Mouse (Mus musculus): ENCODE measurements at regions not wholly inside any gene's neighbourhood (a gene's known extent, or its start where the extent isn't known, plus 50 kb on each side); places are given as distances from the start of the nearest gene placed in this dataset.
A peak's percentile ranks its signal among the peaks of the same experiment; 100 is the strongest.

- H3K4me3 ChIP-seq (ENCODE audit: low read length): no peak overlapping the region
Observed at GRCm38 (mm10) chr9:61064714-61065305, 270.5 kb downstream of the Uaca start.

GRCm38 (mm10) chr9:61069553-61070314 lies 275.4 kb downstream of the Uaca start:
- H3K27ac ChIP-seq (ENCODE audit: low read depth, low read length): no peak overlapping the region
- no peak overlapping the region for H3K4me3 ChIP-seq (ENCODE audit: low read length)
- H3K4me2 ChIP-seq (replicated peaks; ENCODE audit: low read depth, low read length): no peak overlapping the region
- peak; percentile 69 for ATAC-seq (ENCODE audit: low FRiP score, low TSS enrichment)
- no peak overlapping the region for H3K9ac ChIP-seq (ENCODE audit: low read depth, low read length)
- H3K9me3 ChIP-seq (ENCODE audit: control insufficient read depth, low read length): no peaks in the 10 kb centered on the region
- WGBS: 13% methylated on average over 13 of the region's 13 CpGs
- no peaks in the 10 kb centered on the region; the same call in 1 of the 2 replicates for H3K27me3 ChIP-seq (ENCODE audit: control insufficient read depth, insufficient read depth, low read length)
- no peaks in the 10 kb centered on the region for H3K36me3 ChIP-seq (ENCODE audit: control insufficient read depth, insufficient read depth, low read length)
- H3K4me1 ChIP-seq (ENCODE audit: control insufficient read depth, insufficient read depth, low read length): peaks cover 17% of the 10 kb centered on the region

More at GRCm38 (mm10) chr9:61064714-61065305, 270.5 kb downstream of the Uaca start:
- Histone ChIP-seq H3K9ac (ENCODE audit: low read depth, low read length) (0 out of 2 replicates have a peak overlapping the region, but pooled peaks have one; percentile 0), H3K4me2 (replicated peaks; ENCODE audit: low read depth, low read length) (no peak overlapping the region), H3K4me1 (ENCODE audit: control insufficient read depth, insufficient read depth, low read length) (peaks cover 10% of the 10 kb centered on the region), H3K27me3 (ENCODE audit: control insufficient read depth, insufficient read depth, low read length) (no peaks in the 10 kb centered on the region), H3K27ac (ENCODE audit: low read depth, low read length) (peak overlapping the region; percentile 30; the same call in 1 of the 2 replicates), H3K9me3 (ENCODE audit: control insufficient read depth, low read length) (peaks cover 3% of the 10 kb centered on the region; the same call in 1 of the 2 replicates), H3K36me3 (ENCODE audit: control insufficient read depth, insufficient read depth, low read length) (no peaks in the 10 kb centered on the region)
- no peak for ATAC-seq (ENCODE audit: low FRiP score, low TSS enrichment)
- 47% methylated on average over 8 of the region's 8 CpGs for WGBS

- Histone ChIP-seq H3K9me3 (ENCODE audit: control insufficient read depth, low read length) (no peaks in the 10 kb centered on the region), H3K9ac (ENCODE audit: low read depth, low read length) (no peak overlapping the region), H3K4me1 (ENCODE audit: control insufficient read depth, insufficient read depth, low read length) (peaks cover 14% of the 10 kb centered on the region), H3K4me3 (ENCODE audit: low read length) (no peak overlapping the region), H3K27me3 (ENCODE audit: control insufficient read depth, insufficient read depth, low read length) (no peaks in the 10 kb centered on the region; the same call in 1 of the 2 replicates), H3K36me3 (ENCODE audit: control insufficient read depth, insufficient read depth, low read length) (no peaks in the 10 kb centered on the region), H3K27ac (ENCODE audit: low read depth, low read length) (no peak overlapping the region), H3K4me2 (replicated peaks; ENCODE audit: low read depth, low read length) (no peak overlapping the region)
- WGBS: 34% methylated on average over 8 of the region's 8 CpGs
- no peak for ATAC-seq (ENCODE audit: low FRiP score, low TSS enrichment)
Observed at GRCm38 (mm10) chr9:61070315-61070707, 276.0 kb downstream of the Uaca start.

GRCm38 (mm10) chr9:61070861-61071260 lies 276.5 kb downstream of the Uaca start:
- Histone ChIP-seq H3K36me3 (ENCODE audit: control insufficient read depth, insufficient read depth, low read length) (no peaks in the 10 kb centered on the region), H3K4me1 (ENCODE audit: control insufficient read depth, insufficient read depth, low read length) (peaks cover 14% of the 10 kb centered on the region), H3K9me3 (ENCODE audit: control insufficient read depth, low read length) (no peaks in the 10 kb centered on the region), H3K27ac (ENCODE audit: low read depth, low read length) (no peak overlapping the region), H3K4me3 (ENCODE audit: low read length) (no peak overlapping the region), H3K9ac (ENCODE audit: low read depth, low read length) (no peak overlapping the region), H3K27me3 (ENCODE audit: control insufficient read depth, insufficient read depth, low read length) (no peaks in the 10 kb centered on the region; the same call in 1 of the 2 replicates), H3K4me2 (replicated peaks; ENCODE audit: low read depth, low read length) (no peak overlapping the region)
- WGBS: 17% methylated on average over 9 of the region's 9 CpGs
- no peak for ATAC-seq (ENCODE audit: low FRiP score, low TSS enrichment)

- 63% methylated on average over 4 of the region's 4 CpGs for WGBS
- H3K27me3 ChIP-seq (ENCODE audit: control insufficient read depth, insufficient read depth, low read length): no peaks in the 10 kb centered on the region; the same call in 1 of the 2 replicates
- no peak for ATAC-seq (ENCODE audit: low FRiP score, low TSS enrichment)
Observed at GRCm38 (mm10) chr9:61073482-61073881, 279.1 kb downstream of the Uaca start.

GRCm38 (mm10) chr9:61075071-61075470 lies 280.7 kb downstream of the Uaca start:
- ATAC-seq (ENCODE audit: low FRiP score, low TSS enrichment): no peak
- no peaks in the 10 kb centered on the region; the same call in 1 of the 2 replicates for H3K27me3 ChIP-seq (ENCODE audit: control insufficient read depth, insufficient read depth, low read length)
- no peaks in the 10 kb centered on the region for H3K9me3 ChIP-seq (ENCODE audit: control insufficient read depth, low read length)
- H3K27ac ChIP-seq (ENCODE audit: low read depth, low read length): no peak overlapping the region
- no peak overlapping the region for H3K4me2 ChIP-seq (replicated peaks; ENCODE audit: low read depth, low read length)
- H3K9ac ChIP-seq (ENCODE audit: low read depth, low read length): no peak overlapping the region
- WGBS: 61% methylated on average over 4 of the region's 4 CpGs
- H3K4me3 ChIP-seq (ENCODE audit: low read length): no peak overlapping the region
- H3K4me1 ChIP-seq (ENCODE audit: control insufficient read depth, insufficient read depth, low read length): peaks cover 6% of the 10 kb centered on the region
- H3K36me3 ChIP-seq (ENCODE audit: control insufficient read depth, insufficient read depth, low read length): no peaks in the 10 kb centered on the region

More at GRCm38 (mm10) chr9:61073482-61073881, 279.1 kb downstream of the Uaca start:
- H3K9me3 ChIP-seq (ENCODE audit: control insufficient read depth, low read length): no peaks in the 10 kb centered on the region
- H3K4me2 ChIP-seq (replicated peaks; ENCODE audit: low read depth, low read length): no peak overlapping the region
- H3K4me3 ChIP-seq (ENCODE audit: low read length): no peak overlapping the region
- H3K36me3 ChIP-seq (ENCODE audit: control insufficient read depth, insufficient read depth, low read length): no peaks in the 10 kb centered on the region
- H3K9ac ChIP-seq (ENCODE audit: low read depth, low read length): no peak overlapping the region
- peaks cover 14% of the 10 kb centered on the region for H3K4me1 ChIP-seq (ENCODE audit: control insufficient read depth, insufficient read depth, low read length)
- H3K27ac ChIP-seq (ENCODE audit: low read depth, low read length): no peak overlapping the region

- WGBS: 54% methylated on average over 2 of the region's 2 CpGs
- Histone ChIP-seq H3K4me3 (ENCODE audit: low read length) (no peak overlapping the region), H3K4me2 (replicated peaks; ENCODE audit: low read depth, low read length) (no peak overlapping the region), H3K27me3 (ENCODE audit: control insufficient read depth, insufficient read depth, low read length) (no peaks in the 10 kb centered on the region; the same call in 1 of the 2 replicates), H3K27ac (ENCODE audit: low read depth, low read length) (no peak overlapping the region), H3K9me3 (ENCODE audit: control insufficient read depth, low read length) (no peaks in the 10 kb centered on the region), H3K36me3 (ENCODE audit: control insufficient read depth, insufficient read depth, low read length) (no peaks in the 10 kb centered on the region), H3K4me1 (ENCODE audit: control insufficient read depth, insufficient read depth, low read length) (no peaks in the 10 kb centered on the region), H3K9ac (ENCODE audit: low read depth, low read length) (no peak overlapping the region)
- no peak for ATAC-seq (ENCODE audit: low FRiP score, low TSS enrichment)
Observed at GRCm38 (mm10) chr9:61077181-61077580, 282.8 kb downstream of the Uaca start.

- Histone ChIP-seq H3K27ac (ENCODE audit: low read depth, low read length) (no peak overlapping the region), H3K4me2 (replicated peaks; ENCODE audit: low read depth, low read length) (no peak overlapping the region), H3K9me3 (ENCODE audit: control insufficient read depth, low read length) (no peaks in the 10 kb centered on the region), H3K4me3 (ENCODE audit: low read length) (no peak overlapping the region), H3K36me3 (ENCODE audit: control insufficient read depth, insufficient read depth, low read length) (no peaks in the 10 kb centered on the region), H3K27me3 (ENCODE audit: control insufficient read depth, insufficient read depth, low read length) (no peaks in the 10 kb centered on the region; the same call in 1 of the 2 replicates), H3K9ac (ENCODE audit: low read depth, low read length) (no peak overlapping the region), H3K4me1 (ENCODE audit: control insufficient read depth, insufficient read depth, low read length) (no peaks in the 10 kb centered on the region)
- ATAC-seq (ENCODE audit: low FRiP score, low TSS enrichment): no peak
- 70% methylated on average over 4 of the region's 4 CpGs for WGBS
Observed at GRCm38 (mm10) chr9:61077807-61078206, 283.5 kb downstream of the Uaca start.

- no peak overlapping the region for H3K4me2 ChIP-seq (replicated peaks; ENCODE audit: low read depth, low read length)
- WGBS: 74% methylated on average over 16 of the region's 16 CpGs
- no peaks in the 10 kb centered on the region for H3K9me3 ChIP-seq (ENCODE audit: control insufficient read depth, low read length)
- H3K36me3 ChIP-seq (ENCODE audit: control insufficient read depth, insufficient read depth, low read length): no peaks in the 10 kb centered on the region
- ATAC-seq (ENCODE audit: low FRiP score, low TSS enrichment): no peak
- H3K4me1 ChIP-seq (ENCODE audit: control insufficient read depth, insufficient read depth, low read length): 0 out of 2 replicates have a peak, but pooled peaks cover 3% of the 10 kb centered on the region
- no peak overlapping the region for H3K4me3 ChIP-seq (ENCODE audit: low read length)
- peaks cover 7% of the 10 kb centered on the region for H3K27me3 ChIP-seq (ENCODE audit: control insufficient read depth, insufficient read depth, low read length)
- H3K9ac ChIP-seq (ENCODE audit: low read depth, low read length): no peak overlapping the region
- no peak overlapping the region for H3K27ac ChIP-seq (ENCODE audit: low read depth, low read length)
Observed at GRCm38 (mm10) chr9:61081474-61082021, 287.2 kb downstream of the Uaca start.

Measured in kidney, embryonic 14.5 days (tissue).